Mouse (Mus musculus): Measurements from ENCODE around the gene Atp6v0a1. TPM values are rescaled to one million over a fixed set of nuclear protein-coding genes. Genes with fewer than 3 reads are reported as not detected.

The Atp6v0a1 gene
- polyA plus RNA-seq, 1 experiment = 22.8 TPM

DNA sequence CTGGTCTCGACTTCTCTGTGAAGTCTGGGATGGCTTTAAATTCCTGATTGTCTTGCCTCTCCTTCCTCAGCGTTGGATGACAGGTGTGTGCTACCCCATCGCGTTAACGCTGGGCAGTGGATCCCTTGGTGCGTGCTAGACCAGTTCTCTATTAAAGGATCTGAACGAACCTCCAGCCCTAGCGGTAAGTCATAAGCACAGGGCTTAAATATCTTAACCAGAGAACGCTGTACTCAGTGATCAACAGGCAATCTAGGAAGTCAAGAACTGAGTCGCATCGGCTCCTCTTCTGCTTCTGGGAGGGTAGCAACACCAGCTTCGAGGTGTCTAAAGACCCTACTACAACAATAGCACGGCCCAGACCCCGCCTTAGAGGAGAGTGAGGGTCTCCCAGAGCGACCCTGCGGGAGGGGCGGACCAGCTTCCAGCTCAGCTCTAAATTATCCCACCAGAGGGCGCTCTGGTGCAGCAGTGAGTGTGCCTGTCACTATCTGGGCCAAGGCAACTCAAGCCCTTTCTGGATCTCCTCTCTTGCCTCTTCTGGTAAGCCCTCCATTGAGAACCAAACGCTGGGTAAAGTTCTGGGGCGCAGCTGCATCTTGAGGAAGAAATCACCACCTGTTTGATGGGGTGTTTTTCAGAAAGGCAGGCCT lies 26.0 kb upstream of the Atp6v0a1 start:
- H3K36me3 ChIP-seq (ENCODE audit: control insufficient read depth, insufficient read depth) = no peaks in the 10 kb centered on the region
- TF ChIP-seq CEBPB (IDR thresholded peaks at IDR 0.05; ENCODE audit: low read depth) (no peak), CTCF (IDR thresholded peaks at IDR 0.05; ENCODE audit: control insufficient read depth, insufficient read depth, insufficient read length) (peak; percentile 79)
- no peaks in the 10 kb centered on the region for H3K79me2 ChIP-seq (ENCODE audit: control insufficient read depth, insufficient read depth)
- no peak overlapping the region for H3ac ChIP-seq (ENCODE audit: control insufficient read depth, insufficient read length, low read depth)
- H3K79me3 ChIP-seq (ENCODE audit: low read depth) = no peaks in the 10 kb centered on the region
- H3K27me3 ChIP-seq (ENCODE audit: control insufficient read depth, insufficient read depth, insufficient read length) = no peaks in the 10 kb centered on the region
- H3K4me3 ChIP-seq (ENCODE audit: insufficient read depth, poor library complexity, severe bottlenecking) = no peak overlapping the region

GRCm38 (mm10) chr11:100983778-100984131 lies 25.5 kb upstream of the Atp6v0a1 start:
- no peak overlapping the region for H3K4me3 ChIP-seq (ENCODE audit: insufficient read depth, poor library complexity, severe bottlenecking)
- H3K79me2 ChIP-seq (ENCODE audit: control insufficient read depth, insufficient read depth) = no peaks in the 10 kb centered on the region
- H3K27me3 ChIP-seq (ENCODE audit: control insufficient read depth, insufficient read depth, insufficient read length) = no peaks in the 10 kb centered on the region
- no peaks in the 10 kb centered on the region for H3K79me3 ChIP-seq (ENCODE audit: low read depth)
- no peak overlapping the region for H3ac ChIP-seq (ENCODE audit: control insufficient read depth, insufficient read length, low read depth)
- H3K36me3 ChIP-seq (ENCODE audit: control insufficient read depth, insufficient read depth) = no peaks in the 10 kb centered on the region
- TF ChIP-seq CEBPB (IDR thresholded peaks at IDR 0.05; ENCODE audit: low read depth) (no peak), MYOD1 (IDR thresholded peaks at IDR 0.05; ENCODE audit: control insufficient read depth, insufficient read length, low read depth) (no peak), MYOG (IDR thresholded peaks at IDR 0.05; ENCODE audit: control insufficient read depth, extremely low read depth, insufficient read length) (no peak), CTCF (IDR thresholded peaks at IDR 0.05; ENCODE audit: control insufficient read depth, insufficient read depth, insufficient read length) (no peak), FOSL1 (IDR thresholded peaks at IDR 0.05; ENCODE audit: insufficient read depth, low read length, poor library complexity, severe bottlenecking) (no peak), MAX (IDR thresholded peaks at IDR 0.05) (no peak), USF1 (IDR thresholded peaks at IDR 0.05; ENCODE audit: low read depth) (no peak)

- Histone ChIP-seq H3K79me2 (ENCODE audit: control insufficient read depth, insufficient read depth) (no peaks in the 10 kb centered on the region), H3K36me3 (ENCODE audit: control insufficient read depth, insufficient read depth) (no peaks in the 10 kb centered on the region), H3K27me3 (ENCODE audit: control insufficient read depth, insufficient read depth, insufficient read length) (no peaks in the 10 kb centered on the region), H3K79me3 (ENCODE audit: low read depth) (no peaks in the 10 kb centered on the region), H3ac (ENCODE audit: control insufficient read depth, insufficient read length, low read depth) (no peak overlapping the region), H3K4me3 (ENCODE audit: insufficient read depth, poor library complexity, severe bottlenecking) (no peak overlapping the region)
- no peak for TF ChIP-seq CTCF (IDR thresholded peaks at IDR 0.05; ENCODE audit: control insufficient read depth, insufficient read depth, insufficient read length)
- no peak for TF ChIP-seq FOSL1 (IDR thresholded peaks at IDR 0.05; ENCODE audit: insufficient read depth, low read length, poor library complexity, severe bottlenecking)
Observed at GRCm38 (mm10) chr11:100985607-100986006, 23.6 kb upstream of the Atp6v0a1 start.

- H3K27me3 ChIP-seq (ENCODE audit: control insufficient read depth, insufficient read depth, insufficient read length) = no peaks in the 10 kb centered on the region
- no peak overlapping the region for H3K4me3 ChIP-seq (ENCODE audit: insufficient read depth, poor library complexity, severe bottlenecking)
- no peak for TF ChIP-seq MYOD1 (IDR thresholded peaks at IDR 0.05; ENCODE audit: control insufficient read depth, insufficient read length, low read depth)
- no peak for TF ChIP-seq MAX (IDR thresholded peaks at IDR 0.05)
- no peak for TF ChIP-seq FOSL1 (IDR thresholded peaks at IDR 0.05; ENCODE audit: insufficient read depth, low read length, poor library complexity, severe bottlenecking)
- no peak for TF ChIP-seq CEBPB (IDR thresholded peaks at IDR 0.05; ENCODE audit: low read depth)
- no peak for TF ChIP-seq CTCF (IDR thresholded peaks at IDR 0.05; ENCODE audit: control insufficient read depth, insufficient read depth, insufficient read length)
- TF ChIP-seq USF1 (IDR thresholded peaks at IDR 0.05; ENCODE audit: low read depth) = no peak
- TF ChIP-seq MYOG (IDR thresholded peaks at IDR 0.05; ENCODE audit: control insufficient read depth, extremely low read depth, insufficient read length) = no peak
- no peaks in the 10 kb centered on the region for H3K36me3 ChIP-seq (ENCODE audit: control insufficient read depth, insufficient read depth)
- H3K79me2 ChIP-seq (ENCODE audit: control insufficient read depth, insufficient read depth) = no peaks in the 10 kb centered on the region
- no peak overlapping the region for H3ac ChIP-seq (ENCODE audit: control insufficient read depth, insufficient read length, low read depth)
- no peaks in the 10 kb centered on the region for H3K79me3 ChIP-seq (ENCODE audit: low read depth)
Observed at GRCm38 (mm10) chr11:100988674-100989073, 20.6 kb upstream of the Atp6v0a1 start.

- Histone ChIP-seq H3K79me3 (ENCODE audit: low read depth) (no peaks in the 10 kb centered on the region), H3ac (ENCODE audit: control insufficient read depth, insufficient read length, low read depth) (no peak overlapping the region), H3K36me3 (ENCODE audit: control insufficient read depth, insufficient read depth) (no peaks in the 10 kb centered on the region), H3K27me3 (ENCODE audit: control insufficient read depth, insufficient read depth, insufficient read length) (no peaks in the 10 kb centered on the region), H3K79me2 (ENCODE audit: control insufficient read depth, insufficient read depth) (no peaks in the 10 kb centered on the region), H3K4me3 (ENCODE audit: insufficient read depth, poor library complexity, severe bottlenecking) (no peak overlapping the region)
- TF ChIP-seq FOSL1 (IDR thresholded peaks at IDR 0.05; ENCODE audit: insufficient read depth, low read length, poor library complexity, severe bottlenecking) (no peak), CEBPB (IDR thresholded peaks at IDR 0.05; ENCODE audit: low read depth) (no peak), MAX (IDR thresholded peaks at IDR 0.05) (no peak), MYOD1 (IDR thresholded peaks at IDR 0.05; ENCODE audit: control insufficient read depth, insufficient read length, low read depth) (no peak), MYOG (IDR thresholded peaks at IDR 0.05; ENCODE audit: control insufficient read depth, extremely low read depth, insufficient read length) (no peak), CTCF (IDR thresholded peaks at IDR 0.05; ENCODE audit: control insufficient read depth, insufficient read depth, insufficient read length) (no peak), USF1 (IDR thresholded peaks at IDR 0.05; ENCODE audit: low read depth) (no peak)
Observed at GRCm38 (mm10) chr11:100989666-100990065, 19.6 kb upstream of the Atp6v0a1 start.

DNA sequence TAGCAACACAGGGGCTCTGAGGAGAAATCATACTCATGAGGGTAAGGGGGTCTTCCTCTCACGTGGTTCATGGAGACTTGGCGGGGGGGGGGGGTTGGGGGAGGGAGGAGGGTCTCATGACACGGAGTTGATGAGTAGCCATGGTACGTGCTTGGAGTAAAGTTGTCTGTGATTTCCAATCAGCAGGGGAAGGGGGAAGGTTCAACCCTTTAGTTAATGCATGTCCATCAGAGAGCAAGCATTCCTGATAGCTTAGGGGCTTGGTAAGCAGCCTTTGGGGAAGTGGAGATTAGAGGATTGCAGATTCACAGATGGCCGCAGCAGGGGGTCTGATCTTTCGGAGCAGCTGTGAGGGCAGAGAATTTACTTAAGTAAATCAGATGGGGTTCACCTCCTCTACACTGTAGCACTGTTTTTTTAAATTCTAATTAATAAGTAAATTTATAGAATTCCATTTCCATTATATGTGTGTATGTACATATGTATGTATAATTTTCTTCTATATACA lies 18.2 kb upstream of the Atp6v0a1 start:
- TF ChIP-seq MYOG (IDR thresholded peaks at IDR 0.05; ENCODE audit: control insufficient read depth, extremely low read depth, insufficient read length) (no peak), FOSL1 (IDR thresholded peaks at IDR 0.05; ENCODE audit: insufficient read depth, low read length, poor library complexity, severe bottlenecking) (no peak), CEBPB (IDR thresholded peaks at IDR 0.05; ENCODE audit: low read depth) (no peak), MAX (IDR thresholded peaks at IDR 0.05) (no peak)
- Histone ChIP-seq H3K36me3 (ENCODE audit: control insufficient read depth, insufficient read depth) (no peaks in the 10 kb centered on the region), H3K4me3 (ENCODE audit: insufficient read depth, poor library complexity, severe bottlenecking) (no peak overlapping the region), H3K27me3 (ENCODE audit: control insufficient read depth, insufficient read depth, insufficient read length) (no peaks in the 10 kb centered on the region), H3K79me2 (ENCODE audit: control insufficient read depth, insufficient read depth) (no peaks in the 10 kb centered on the region), H3ac (ENCODE audit: control insufficient read depth, insufficient read length, low read depth) (no peak overlapping the region), H3K79me3 (ENCODE audit: low read depth) (no peaks in the 10 kb centered on the region)

All from C2C12 (cell line).